Mouse (Mus musculus): Measurements from ENCODE around the gene Olfr572.

GRCm38 (mm10) chr7:102948167-102948566, 24.0 kb downstream of the Olfr572 start, which contains the start of gene Olfr574:
- TF ChIP-seq POLR2A (IDR thresholded peaks at IDR 0.05; ENCODE audit: low read depth, low read length) = no peak
- TF ChIP-seq CTCF (IDR thresholded peaks at IDR 0.05; ENCODE audit: extremely low read depth, insufficient read length, insufficient replicate concordance, low read depth, low read length) = no peak
